Mouse (Mus musculus) ovary, postnatal 14 days (tissue): ENCODE data around the gene Olfr1262.

ENCODE experiments used
- DNase-seq: peaks from one replicate; pipeline ENCODE4 v3.0.0; 2022; ENCODE audit warnings: low spot score

The Olfr1262 gene

GRCm38 (mm10) chr2:89999845-90000244 is at the start of gene Olfr1262:
Gene Olfr1262, plus strand, starts transcription at chr2:90000145.
- no peak for DNase-seq

GRCm38 (mm10) chr2:89974184-89974583 is 25.8 kb upstream of the Olfr1262 start, which contains the start of gene Olfr1260:
Gene Olfr1260, plus strand, starts transcription at chr2:89974340.
- DNase-seq: no peak

- DNase-seq: no peak
These were observed 22.2 kb upstream of the Olfr1262 start for GRCm38 (mm10) chr2:89977709-89978108.

GRCm38 (mm10) chr2:89990921-89991320 is 9.0 kb upstream of the Olfr1262 start, which contains the start of gene Olfr1261:
Gene Olfr1261, plus strand, starts transcription at chr2:89991221.
- no peak for DNase-seq

- no peak for DNase-seq
These were observed 11.9 kb downstream of the Olfr1262 start, which contains the start of gene Olfr1263 for GRCm38 (mm10) chr2:90011831-90012230. Gene Olfr1263, plus strand, starts transcription at chr2:90012131.

GRCm38 (mm10) chr2:90025477-90025876 is 25.5 kb downstream of the Olfr1262 start, which contains the start of gene Olfr1264:
Gene Olfr1264, minus strand, starts transcription at chr2:90025577.
- DNase-seq: no peak

- DNase-seq: no peak
These were observed 35.1 kb downstream of the Olfr1262 start, which contains the start of gene Olfr1265 for GRCm38 (mm10) chr2:90035037-90035436. Gene Olfr1265, plus strand, starts transcription at chr2:90035337.
